Mouse (Mus musculus): Measurements from ENCODE around the gene Gaa.

The Gaa gene

GRCm38 (mm10) chr11:119300986-119301385, 33.3 kb downstream of the Gaa start:
- in situ Hi-C loops (cut with MboI, MseI), result no loop called here

GRCm38 (mm10) chr11:119304904-119305712, 37.4 kb downstream of the Gaa start:
- in situ Hi-C loops (cut with MboI, MseI), result no loop called here

GRCm38 (mm10) chr11:119306762-119307657, 39.3 kb downstream of the Gaa start:
- in situ Hi-C loops (cut with MboI, MseI), result no loop called here

- in situ Hi-C loops (cut with MboI, MseI), result no loop called here
These were observed 39.9 kb downstream of the Gaa start, which contains the start of gene Card14 for GRCm38 (mm10) chr11:119307658-119307867. TSS of gene Card14 (plus strand) at chr11:119307768.

DNA sequence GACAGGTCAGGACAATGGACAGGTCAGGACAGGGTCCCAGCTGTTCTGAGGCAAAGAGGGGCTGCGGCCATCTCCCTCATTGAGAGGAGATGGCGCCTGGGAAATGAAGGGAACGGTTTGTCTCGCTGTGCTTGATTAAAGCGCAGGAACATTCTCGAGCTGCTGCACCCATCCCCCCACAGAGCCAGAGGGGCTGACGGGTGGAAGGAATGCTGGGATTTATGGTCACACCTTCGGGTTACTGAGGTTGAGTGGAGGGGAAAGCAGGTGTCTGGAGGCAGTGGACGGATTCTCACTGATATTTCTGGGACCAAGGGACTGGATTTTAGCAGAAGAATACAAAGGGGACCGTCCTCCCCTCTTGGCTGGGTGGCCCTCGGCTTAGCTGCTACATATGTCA, 40.2 kb downstream of the Gaa start:
- in situ Hi-C loops (cut with MboI, MseI), result no loop called here

GRCm38 (mm10) chr11:119310621-119311020, 42.9 kb downstream of the Gaa start:
- in situ Hi-C loops (cut with MboI, MseI), result no loop called here

- in situ Hi-C loops (cut with MboI, MseI), result no loop called here
These were observed 46.7 kb downstream of the Gaa start for GRCm38 (mm10) chr11:119314252-119314936.

GRCm38 (mm10) chr11:119316720-119317119, 49.0 kb downstream of the Gaa start:
- in situ Hi-C loops (cut with MboI, MseI), result no loop called here

DNA sequence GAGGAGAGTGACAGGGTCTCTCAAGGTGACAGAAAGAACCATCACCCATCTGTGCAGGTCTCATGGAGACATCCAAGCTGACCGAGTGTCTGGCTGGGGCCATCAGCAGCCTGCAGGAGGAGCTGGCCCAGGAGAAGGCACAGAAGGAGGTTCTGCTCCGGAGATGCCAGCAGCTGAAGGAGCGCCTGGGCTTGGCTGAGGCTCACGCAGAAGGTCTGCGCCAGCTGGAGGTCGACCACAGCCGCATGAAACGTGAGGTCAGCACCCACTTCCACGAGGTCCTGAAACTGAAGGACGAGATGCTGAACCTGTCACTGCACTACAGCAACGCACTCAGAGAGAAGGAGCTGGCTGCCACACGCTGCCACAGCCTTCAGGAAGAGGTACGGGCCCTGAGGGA, 54.8 kb downstream of the Gaa start:
- in situ Hi-C loops (cut with MboI, MseI), result no loop called here

DNA sequence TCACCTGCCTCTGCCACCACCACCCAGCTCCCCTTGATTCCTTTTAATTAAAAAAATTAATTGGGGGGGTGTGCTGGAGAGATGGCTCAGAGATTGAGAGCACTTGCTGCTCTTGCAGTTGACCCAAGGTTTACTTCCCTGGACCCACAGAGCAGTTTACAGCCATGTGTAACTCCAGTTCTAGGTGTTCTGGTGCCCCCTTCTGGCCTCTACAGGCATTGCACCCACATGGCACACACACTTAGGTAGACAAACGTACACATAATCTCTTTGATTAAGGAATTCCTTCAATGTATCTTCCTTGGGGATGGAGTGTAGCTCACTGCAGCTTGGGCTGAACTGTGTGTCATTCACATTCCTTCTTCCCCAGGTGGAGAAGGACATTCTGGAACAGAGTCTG, 57.4 kb downstream of the Gaa start:
- in situ Hi-C loops (cut with MboI, MseI), result no loop called here

DNA sequence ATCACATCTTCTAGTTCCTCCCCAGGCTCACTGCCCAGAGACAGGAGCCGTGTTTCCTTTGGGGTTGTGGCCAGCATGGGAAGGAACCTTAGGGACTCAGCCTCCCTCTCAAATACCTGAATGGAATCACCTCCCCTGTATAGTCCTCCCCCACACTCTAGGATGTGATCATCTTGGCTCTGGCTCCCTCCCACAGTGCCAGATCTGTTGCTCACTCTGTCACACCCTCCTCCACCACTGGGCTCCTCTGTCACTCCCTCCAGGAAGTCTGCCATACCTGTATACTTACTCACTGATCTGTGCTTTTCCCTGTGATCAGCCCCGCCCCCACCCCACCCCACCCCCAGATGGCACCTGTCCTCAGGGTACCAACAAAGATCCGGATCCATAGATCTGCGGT, 62.9 kb downstream of the Gaa start:
- in situ Hi-C loops (cut with MboI, MseI), result no loop called here

DNA sequence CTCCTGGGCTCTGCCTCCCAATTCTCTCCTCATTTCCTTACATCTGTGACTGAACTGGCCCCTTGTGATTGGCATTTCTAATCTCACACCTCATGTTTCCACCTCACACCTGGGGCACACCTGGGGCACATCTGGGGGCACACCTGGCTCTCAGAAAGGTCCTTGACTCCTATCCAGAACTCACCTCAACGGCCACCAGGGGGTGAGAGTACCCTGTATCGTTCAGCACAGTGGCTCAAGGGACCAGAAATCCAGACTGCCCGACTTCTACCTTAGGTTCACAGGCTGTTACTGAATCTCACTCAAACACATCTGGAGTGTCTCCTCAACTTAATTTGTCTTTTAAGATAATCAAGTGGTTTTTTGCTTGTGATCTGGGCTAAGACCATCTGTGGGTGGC, 64.3 kb downstream of the Gaa start:
- in situ Hi-C loops (cut with MboI, MseI), result no loop called here
